Mouse (Mus musculus): ENCODE data around the gene Defb45. TPM values are rescaled to one million over a fixed set of nuclear protein-coding genes. Genes with fewer than 3 reads are reported as not detected.

Defb45 gene
- polyA plus RNA-seq, 1 experiment = not detected

GRCm38 (mm10) chr2:152543478-152543877 is 55.7 kb downstream of the Defb45 start:
- no peak overlapping the region for H3K4me3 ChIP-seq (replicated peaks)
- no peaks in the 10 kb centered on the region for H3K36me3 ChIP-seq (replicated peaks; ENCODE audit: low read length)
- no peak for TF ChIP-seq FLI1 (IDR thresholded peaks at IDR 0.05; ENCODE audit: low read length)
- H3K27me3 ChIP-seq (replicated peaks) = peaks cover 10% of the 10 kb centered on the region
- 0 out of 2 replicates have a peak, but pooled peaks cover 3% of the 10 kb centered on the region for H3K4me1 ChIP-seq
- H3K9me3 ChIP-seq = peaks cover 12% of the 10 kb centered on the region

Other genes starting within 250 kb of the Defb45 start
- gene Nrsn2, start 222.8 kb downstream of the Defb45 start, polyA plus RNA-seq (2012; ENCODE audit: insufficient read depth, low replicate concordance) = 1.2 TPM in 1 of 2 replicates, not detected in the other
- gene Sox12, start 201.3 kb downstream of the Defb45 start, polyA plus RNA-seq (2012; ENCODE audit: insufficient read depth, low replicate concordance) = 7.8 and 11.7 TPM in 2 replicates
- gene Zcchc3, start 184.4 kb downstream of the Defb45 start, polyA plus RNA-seq (2012; ENCODE audit: insufficient read depth, low replicate concordance) = 3.6 and 7.9 TPM in 2 replicates
- not detected in 2 replicates for gene 6820408C15Rik, start 183.8 kb downstream of the Defb45 start, polyA plus RNA-seq (2012; ENCODE audit: insufficient read depth, low replicate concordance)
- not detected in 2 replicates for gene Defb23, start 134.8 kb downstream of the Defb45 start, polyA plus RNA-seq (2012; ENCODE audit: insufficient read depth, low replicate concordance)
- not detected in 2 replicates for gene Defb20, start 122.3 kb downstream of the Defb45 start, polyA plus RNA-seq (2012; ENCODE audit: insufficient read depth, low replicate concordance)
- not detected in 2 replicates for gene Defb22, start 109.3 kb downstream of the Defb45 start, polyA plus RNA-seq (2012; ENCODE audit: insufficient read depth, low replicate concordance)
- not detected in 2 replicates for gene Defb26, start 87.7 kb downstream of the Defb45 start, polyA plus RNA-seq (2012; ENCODE audit: insufficient read depth, low replicate concordance)
- gene Defb28, start 81.1 kb downstream of the Defb45 start, polyA plus RNA-seq (2012; ENCODE audit: insufficient read depth, low replicate concordance) = not detected in 2 replicates
- gene Defb29, start 59.3 kb downstream of the Defb45 start, polyA plus RNA-seq (2012; ENCODE audit: insufficient read depth, low replicate concordance) = not detected in 2 replicates
- gene Gm17416, start 30.1 kb downstream of the Defb45 start, polyA plus RNA-seq (2012; ENCODE audit: insufficient read depth, low replicate concordance) = not detected in 2 replicates
- not detected in 2 replicates for gene Defb21, start 26.7 kb downstream of the Defb45 start, polyA plus RNA-seq (2012; ENCODE audit: insufficient read depth, low replicate concordance)
- not detected in 2 replicates for gene Defb19, start 19.1 kb downstream of the Defb45 start, polyA plus RNA-seq (2012; ENCODE audit: insufficient read depth, low replicate concordance)
- not detected in 2 replicates for gene Defb36, start 4.9 kb upstream of the Defb45 start, polyA plus RNA-seq (2012; ENCODE audit: insufficient read depth, low replicate concordance)
- not detected in 2 replicates for gene Defb25, start 23.7 kb upstream of the Defb45 start, polyA plus RNA-seq (2012; ENCODE audit: insufficient read depth, low replicate concordance)
- not detected in 2 replicates for gene Rem1, start 27.6 kb upstream of the Defb45 start, polyA plus RNA-seq (2012; ENCODE audit: insufficient read depth, low replicate concordance)
- gene H13, start 70.1 kb upstream of the Defb45 start, polyA plus RNA-seq (2012; ENCODE audit: insufficient read depth, low replicate concordance) = 88.7 and 308 TPM in 2 replicates
- gene Mcts2, start 87.6 kb upstream of the Defb45 start, polyA plus RNA-seq (2012; ENCODE audit: insufficient read depth, low replicate concordance) = not detected in 2 replicates
- gene Id1, start 136.9 kb upstream of the Defb45 start, polyA plus RNA-seq (2012; ENCODE audit: insufficient read depth, low replicate concordance) = 9.3 and 45.9 TPM in 2 replicates
- 2.8 TPM in 1 of 2 replicates, not detected in the other for gene Cox4i2, start 154.8 kb upstream of the Defb45 start, polyA plus RNA-seq (2012; ENCODE audit: insufficient read depth, low replicate concordance)
- gene Bcl2l1, start 232.3 kb upstream of the Defb45 start, polyA plus RNA-seq (2012; ENCODE audit: insufficient read depth, low replicate concordance) = 498 and 1,222 TPM in 2 replicates
- 1.1 and 10.4 TPM in 2 replicates for gene Tpx2, start 248.6 kb upstream of the Defb45 start, polyA plus RNA-seq (2012; ENCODE audit: insufficient read depth, low replicate concordance)

Measured in megakaryocyte, embryonic 14.5 days (primary cell).